Mouse (Mus musculus): ENCODE results near the gene Ifna15.
"Not testable (repeated sequence)": the region's sequence is repeated elsewhere in the genome, so short reads cannot be mapped to it uniquely, and the experiment has no call there.

Gene Ifna15

DNA sequence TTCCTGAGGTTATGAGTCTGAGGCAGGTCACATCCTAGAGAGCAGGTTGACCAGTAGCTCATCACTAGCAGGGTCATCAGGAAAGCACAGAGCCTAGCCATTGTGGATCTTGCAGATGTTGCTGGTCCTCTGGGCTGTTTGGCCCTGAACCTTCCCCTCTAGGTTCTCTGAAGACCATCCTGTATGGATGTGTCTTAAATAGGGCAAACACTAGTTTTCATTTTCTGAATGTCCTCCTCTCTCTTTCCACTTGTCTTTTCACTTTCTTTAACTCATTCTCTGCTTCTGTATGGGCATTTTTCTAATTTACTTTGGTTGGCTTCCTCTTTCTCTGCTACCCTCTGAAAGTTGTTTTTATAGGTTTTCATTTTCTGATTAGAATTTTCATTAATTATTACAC is at the start of gene Ifna15:
Gene Ifna15 (minus strand): TSS at position 101 of the 400 bp plus-strand sequence.
- not testable (repeated sequence) for DNase-seq (ENCODE audit: low read depth, low spot score)

GRCm38 (mm10) chr4:88603276-88603675 is 45.2 kb upstream of the Ifna15 start, which contains the start of gene Ifna12:
TSS of gene Ifna12 (minus strand) at chr4:88603376.
- DNase-seq (ENCODE audit: low read depth, low spot score): no peak

GRCm38 (mm10) chr4:88592285-88592684 is 34.2 kb upstream of the Ifna15 start, which contains the start of gene Ifna9:
TSS of gene Ifna9 (minus strand) at chr4:88592385.
- DNase-seq (ENCODE audit: low read depth, low spot score): no peak

DNA sequence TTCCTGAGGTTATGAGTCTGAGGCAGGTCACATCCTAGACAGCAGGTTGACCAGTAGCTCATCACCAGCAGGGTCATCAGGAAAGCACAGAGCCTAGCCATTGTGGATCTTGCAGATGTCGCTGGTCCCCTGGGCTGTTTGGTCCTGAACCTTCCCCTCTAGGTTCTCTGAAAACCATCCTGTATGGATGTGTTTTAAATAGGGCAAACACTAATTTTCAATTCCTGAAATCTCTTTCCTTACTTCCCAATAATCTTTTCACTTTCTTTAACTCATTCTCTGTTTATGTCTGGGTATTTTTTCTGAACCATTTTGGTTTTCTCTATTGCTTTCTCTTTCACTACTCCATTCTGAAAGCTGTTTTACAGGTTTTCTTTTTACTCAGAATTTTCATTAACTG is 13.7 kb upstream of the Ifna15 start, which contains the start of gene Ifna14:
Gene Ifna14 (minus strand): TSS at position 101 of the 400 bp plus-strand sequence.
- DNase-seq (ENCODE audit: low read depth, low spot score): no peak

- DNase-seq (ENCODE audit: low read depth, low spot score): no peak
Observed at GRCm38 (mm10) chr4:88561791-88562190, 3.7 kb upstream of the Ifna15 start.

DNA sequence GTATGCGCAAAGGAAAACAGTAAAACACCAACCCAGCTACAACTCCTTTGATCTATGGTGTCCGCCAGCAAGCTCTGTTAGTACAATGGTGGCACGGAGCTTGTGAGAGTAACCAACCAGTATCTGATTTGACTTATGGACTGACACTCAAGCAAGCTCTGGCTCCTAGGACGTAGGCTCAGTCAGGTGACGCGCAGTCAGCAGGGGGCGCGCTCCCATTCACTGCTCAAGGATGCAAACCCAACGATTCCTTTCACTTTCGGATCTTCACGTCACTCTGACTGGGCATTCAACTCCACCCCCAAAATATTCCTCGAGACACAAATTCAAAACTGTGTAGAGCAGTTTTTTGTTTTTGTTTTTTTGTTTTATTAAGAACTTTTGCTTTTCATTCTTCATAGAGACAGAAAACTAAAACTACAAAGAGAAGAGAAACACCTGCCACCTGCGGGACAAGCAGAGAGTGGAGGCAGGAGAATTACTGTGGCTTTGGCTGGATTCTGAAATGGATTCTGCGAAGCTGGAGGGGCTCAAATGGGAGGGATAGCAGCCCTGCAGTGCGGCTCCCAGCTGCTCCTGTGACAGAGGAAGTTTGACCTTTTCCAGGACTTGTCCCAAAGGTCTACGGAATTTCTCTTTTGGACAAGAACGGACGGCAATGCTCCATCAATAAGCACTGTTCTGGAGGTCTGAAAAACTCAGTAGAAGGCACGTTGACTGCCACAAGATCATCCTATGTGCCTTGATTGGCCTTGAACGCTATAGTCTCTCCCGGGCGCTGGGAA is 7.7 kb downstream of the Ifna15 start:
- peak; percentile 40 for DNase-seq (ENCODE audit: low read depth, low spot score)

- DNase-seq (ENCODE audit: low read depth, low spot score): no peak
Observed at GRCm38 (mm10) chr4:88547986-88548385, 10.1 kb downstream of the Ifna15 start.

- peak; percentile 51 for DNase-seq (ENCODE audit: low read depth, low spot score)
Observed at GRCm38 (mm10) chr4:88543649-88544234, 14.3 kb downstream of the Ifna15 start.

- DNase-seq (ENCODE audit: low read depth, low spot score): peak; percentile 13
Observed at GRCm38 (mm10) chr4:88537328-88537727, 20.7 kb downstream of the Ifna15 start.

GRCm38 (mm10) chr4:88536640-88537039 is 21.4 kb downstream of the Ifna15 start:
- no peak for DNase-seq (ENCODE audit: low read depth, low spot score)

DNA sequence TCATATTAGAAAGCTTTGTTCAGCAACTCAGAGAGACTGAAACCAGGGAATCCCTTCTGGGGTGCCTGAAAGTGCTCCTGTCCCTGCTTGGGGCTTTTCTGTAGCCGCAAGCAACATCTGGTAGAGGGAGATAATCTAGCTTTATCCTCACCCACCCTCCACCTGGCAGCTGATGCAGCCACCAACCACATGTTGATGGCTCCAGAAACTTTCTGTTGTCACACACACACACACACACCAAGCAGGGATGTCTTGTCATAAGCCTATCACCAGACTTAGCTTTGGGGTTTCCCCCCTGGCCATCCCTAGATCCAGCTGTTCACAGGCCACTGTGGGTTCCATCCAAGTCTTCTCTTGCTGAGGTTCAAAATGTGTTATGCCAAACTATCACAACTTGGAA is 22.3 kb downstream of the Ifna15 start:
- DNase-seq (ENCODE audit: low read depth, low spot score): no peak

GRCm38 (mm10) chr4:88534903-88535302 is 23.1 kb downstream of the Ifna15 start:
- no peak for DNase-seq (ENCODE audit: low read depth, low spot score)

DNA sequence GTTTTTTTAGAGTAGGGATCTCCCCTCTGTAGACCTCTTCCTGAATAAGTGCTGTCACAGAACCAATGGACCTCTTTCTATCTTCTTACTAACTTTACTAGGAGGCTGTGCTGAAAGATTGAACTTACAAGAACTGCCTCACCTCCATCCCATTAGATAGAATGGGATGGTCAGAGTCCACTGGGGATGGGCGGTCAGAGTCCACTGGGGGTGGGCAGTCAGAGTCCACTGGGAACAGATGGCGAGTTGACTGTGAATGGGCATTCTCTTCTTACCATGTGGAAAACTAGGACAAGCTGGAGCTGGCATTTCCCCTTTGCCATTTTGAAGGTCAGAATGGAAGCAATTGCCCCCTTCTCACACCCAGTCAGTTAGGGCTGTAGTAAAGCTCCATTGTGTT is 24.5 kb downstream of the Ifna15 start:
- no peak for DNase-seq (ENCODE audit: low read depth, low spot score)

DNA sequence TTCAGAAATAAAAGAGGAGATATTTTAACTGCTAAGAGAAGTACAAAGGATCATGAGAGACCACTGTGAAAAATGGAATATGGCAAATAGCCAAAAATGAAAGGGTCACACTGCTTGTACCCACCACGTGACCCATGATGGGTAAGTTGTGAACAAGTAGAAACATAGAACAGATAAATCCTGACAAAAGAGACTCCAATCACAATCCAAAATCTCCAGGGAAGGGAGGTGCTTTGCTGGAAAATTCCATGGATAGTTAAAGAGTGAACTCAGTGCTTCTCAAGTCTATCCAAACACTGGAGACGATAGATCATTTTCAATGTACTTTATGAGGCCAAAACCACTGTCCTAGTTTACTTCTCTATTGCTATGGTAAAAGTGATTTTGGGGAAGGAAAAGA is 27.2 kb downstream of the Ifna15 start:
- DNase-seq (ENCODE audit: low read depth, low spot score): no peak

DNA sequence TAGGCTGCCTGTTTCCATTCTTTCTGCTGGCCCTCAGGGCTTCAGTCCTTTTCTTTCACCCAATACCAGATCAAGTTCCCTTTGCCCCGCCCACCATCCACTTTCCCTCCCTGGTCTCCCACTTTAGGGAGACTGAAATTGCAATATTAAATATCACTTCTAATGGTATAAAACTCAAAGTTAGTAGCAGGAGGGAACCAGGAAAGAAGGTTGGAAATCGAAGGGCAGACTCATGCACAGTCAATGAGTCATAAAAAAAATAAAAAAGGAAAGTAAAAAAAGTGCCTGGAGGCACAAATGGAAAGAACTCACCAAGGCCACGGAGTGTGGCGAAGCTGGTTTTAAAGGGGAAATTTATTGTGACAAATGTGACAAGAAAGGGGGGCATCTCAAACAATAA is 27.8 kb downstream of the Ifna15 start:
- no peak for DNase-seq (ENCODE audit: low read depth, low spot score)

GRCm38 (mm10) chr4:88526379-88527049 is 31.5 kb downstream of the Ifna15 start:
- no peak for DNase-seq (ENCODE audit: low read depth, low spot score)

GRCm38 (mm10) chr4:88525393-88525792 is 32.7 kb downstream of the Ifna15 start:
- no peak for DNase-seq (ENCODE audit: low read depth, low spot score)

- no peak for DNase-seq (ENCODE audit: low read depth, low spot score)
Observed at GRCm38 (mm10) chr4:88523241-88523640, 34.8 kb downstream of the Ifna15 start.

GRCm38 (mm10) chr4:88522674-88523073 is 35.4 kb downstream of the Ifna15 start, which contains the start of gene Ifnb1:
TSS of gene Ifnb1 (minus strand) at chr4:88522774.
- no peak for DNase-seq (ENCODE audit: low read depth, low spot score)

DNA sequence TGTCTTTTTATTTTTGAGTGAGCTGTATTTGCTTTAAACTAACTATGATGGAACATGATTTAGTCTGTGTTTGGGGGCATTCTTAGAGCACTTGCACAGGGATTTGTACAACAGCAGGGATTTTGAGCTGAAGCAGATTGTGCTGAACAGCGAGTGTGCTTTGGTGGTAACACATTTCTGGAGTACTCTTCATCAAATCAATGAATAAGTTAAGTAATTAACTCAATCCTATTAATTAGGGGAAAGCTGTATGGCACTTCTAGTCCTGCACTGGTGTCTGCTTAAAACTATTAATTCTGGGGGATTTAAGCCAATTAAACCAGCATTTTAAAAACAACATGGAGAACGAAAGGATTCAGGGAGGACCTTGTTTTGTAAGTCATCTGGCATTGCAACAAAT is 40.1 kb downstream of the Ifna15 start:
- no peak for DNase-seq (ENCODE audit: low read depth, low spot score)

GRCm38 (mm10) chr4:88515711-88516211 is 42.3 kb downstream of the Ifna15 start:
- DNase-seq (ENCODE audit: low read depth, low spot score): peak; percentile 15

- no peak for DNase-seq (ENCODE audit: low read depth, low spot score)
Observed at GRCm38 (mm10) chr4:88515250-88515649, 42.8 kb downstream of the Ifna15 start.
